Comparison of ENCODE assay signal across 12 mouse cellular contexts in the genomic region with DNA sequence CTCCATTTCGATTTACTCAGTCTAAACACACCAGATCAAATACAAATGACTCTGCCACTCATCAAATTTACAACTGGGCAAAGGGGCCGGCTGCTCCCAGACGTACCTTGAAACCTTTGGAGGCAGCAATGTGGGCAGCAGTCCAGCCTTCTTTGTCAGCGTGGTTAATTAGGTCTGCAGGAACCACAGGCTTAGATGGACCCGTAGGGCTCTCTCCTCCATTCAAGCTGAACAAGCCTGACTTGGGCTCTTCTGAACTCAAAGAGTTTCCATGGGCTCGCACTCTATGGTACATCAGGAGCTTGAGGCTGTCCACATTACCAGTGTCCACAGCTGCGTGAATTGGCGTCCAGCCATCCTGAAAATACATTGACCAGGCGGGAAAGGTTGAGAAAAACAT.
DNase-seq lines count a peak whose midpoint lies in the region; ATAC-seq and TF ChIP-seq lines count a peak whose summit lies in the region.
"Had no signal": no experiment of that assay in that cellular context is flagged by ENCODE, and none has a peak within 500 bp of the region (broad histone marks: within the 10 kb centered on the region; RNA-seq: fewer than 3 reads in every experiment).

No protein-coding gene starts in this region.

- ATAC-seq in kidney, embryonic 14.5 days (ENCODE audit: low FRiP score, low TSS enrichment), result peak; percentile 64; the same call in 1 of the 2 replicates
- ATAC-seq in midbrain, postnatal 0 days (ENCODE audit: low FRiP score), result no peak
- ATAC-seq in heart, embryonic 12.5 days (ENCODE audit: insufficient number of reproducible peaks, low FRiP score), result no peak

- H3K9me3 ChIP-seq in kidney, embryonic 14.5 days (ENCODE audit: control insufficient read depth, low read length), result no peaks in the 10 kb centered on the region
- H3K9me3 ChIP-seq in midbrain, postnatal 0 days (ENCODE audit: low read length), result no peaks in the 10 kb centered on the region
- no peaks in the 10 kb centered on the region for H3K9me3 ChIP-seq in heart, embryonic 12.5 days (replicated peaks)
- H3K9me3 ChIP-seq: heart, embryonic 13.5 days; hindbrain, embryonic 15.5 days; stomach, embryonic 15.5 days had no signal

- intact Hi-C loops in left cerebral cortex, postnatal 4 days (cut with DNase I), result loop anchor here (5.0 kb wide), 1 partner anchor 92 kb away; the partner anchor contains the start of gene Cttnbp2
- intact Hi-C loops in left cerebral cortex, adult 2 months (cut with DNase I), result no loop called here

- no peak overlapping the region for H3K4me2 ChIP-seq in kidney, embryonic 14.5 days (replicated peaks; ENCODE audit: low read depth, low read length)
- H3K4me2 ChIP-seq in midbrain, postnatal 0 days (ENCODE audit: low read depth, low read length, poor library complexity, severe bottlenecking), result no peak overlapping the region
- no peak overlapping the region for H3K4me2 ChIP-seq in heart, embryonic 12.5 days
- H3K4me2 ChIP-seq: heart, embryonic 13.5 days; hindbrain, embryonic 15.5 days; stomach, embryonic 15.5 days had no signal

- H3K27me3 ChIP-seq in kidney, embryonic 14.5 days (ENCODE audit: control insufficient read depth, insufficient read depth, low read length), result no peaks in the 10 kb centered on the region
- H3K27me3 ChIP-seq in midbrain, postnatal 0 days (ENCODE audit: insufficient read depth, low read length), result no peaks in the 10 kb centered on the region
- no peaks in the 10 kb centered on the region for H3K27me3 ChIP-seq in heart, embryonic 12.5 days (replicated peaks)
- H3K27me3 ChIP-seq: heart, embryonic 13.5 days; hindbrain, embryonic 15.5 days; stomach, embryonic 15.5 days had no signal

- 43% methylated on average over 9 of the region's 9 CpGs for WGBS in kidney, embryonic 14.5 days
- 62% methylated on average over 9 of the region's 9 CpGs for WGBS in midbrain, postnatal 0 days
- WGBS in heart, embryonic 12.5 days, result 81% methylated on average over 9 of the region's 9 CpGs

- H3K36me3 ChIP-seq in kidney, embryonic 14.5 days (ENCODE audit: control insufficient read depth, insufficient read depth, low read length), result no peaks in the 10 kb centered on the region
- peaks cover 10% of the 10 kb centered on the region; the same call in 1 of the 2 replicates for H3K36me3 ChIP-seq in midbrain, postnatal 0 days (ENCODE audit: insufficient read depth, low read length)
- peaks cover 10% of the 10 kb centered on the region for H3K36me3 ChIP-seq in heart, embryonic 12.5 days
- H3K36me3 ChIP-seq: stomach, embryonic 15.5 days had no signal

- no peak overlapping the region for H3K9ac ChIP-seq in kidney, embryonic 14.5 days (ENCODE audit: low read depth, low read length)
- no peak overlapping the region for H3K9ac ChIP-seq in midbrain, postnatal 0 days (replicated peaks; ENCODE audit: low read length, poor library complexity, severe bottlenecking)
- no peak overlapping the region for H3K9ac ChIP-seq in heart, embryonic 12.5 days
- H3K9ac ChIP-seq: heart, embryonic 13.5 days; hindbrain, embryonic 15.5 days; stomach, embryonic 15.5 days had no signal

- no peak overlapping the region for H3K27ac ChIP-seq in left cerebral cortex, adult 2 months
- no peak overlapping the region for H3K27ac ChIP-seq in kidney, embryonic 14.5 days (ENCODE audit: low read depth, low read length)
- H3K27ac ChIP-seq in midbrain, postnatal 0 days (ENCODE audit: low read depth, low read length), result no peak overlapping the region
- H3K27ac ChIP-seq in heart, embryonic 12.5 days (ENCODE audit: poor library complexity, severe bottlenecking), result no peak overlapping the region
- H3K27ac ChIP-seq: heart, embryonic 13.5 days; hindbrain, embryonic 15.5 days; stomach, embryonic 15.5 days had no signal

- H3K4me1 ChIP-seq in kidney, embryonic 14.5 days (ENCODE audit: control insufficient read depth, insufficient read depth, low read length), result peaks cover 5% of the 10 kb centered on the region; the same call in 1 of the 2 replicates
- no peaks in the 10 kb centered on the region for H3K4me1 ChIP-seq in midbrain, postnatal 0 days (ENCODE audit: insufficient read depth, low read length)
- no peaks in the 10 kb centered on the region for H3K4me1 ChIP-seq in heart, embryonic 12.5 days (replicated peaks)
- H3K4me1 ChIP-seq: hindbrain, embryonic 15.5 days; stomach, embryonic 15.5 days had no signal

- DNase-seq in left cerebral cortex, postnatal 4 days, result peak; percentile 65
- DNase-seq in left cerebral cortex, adult 2 months (ENCODE audit: extremely low spot score in 1 of 2, low spot score in 2 of 2), result no peak
- DNase-seq in cerebellum, postnatal 10 days, result peak; percentile 74 to 81
- peak; percentile 55 for DNase-seq in midbrain, postnatal 0 days (ENCODE audit: low spot score)
- no peak for DNase-seq in lung, postnatal 25 days (ENCODE audit: low spot score)
- DNase-seq: adrenal gland, postnatal 36 days; lung, postnatal 10 days had no signal

- no peak for TF ChIP-seq CTCF in left cerebral cortex, adult 2 months (IDR thresholded peaks at IDR 0.05)
- no peak for TF ChIP-seq CTCF in midbrain, postnatal 0 days (IDR thresholded peaks at IDR 0.05)

- H3K4me3 ChIP-seq in left cerebral cortex, adult 2 months, result no peak overlapping the region
- H3K4me3 ChIP-seq in kidney, embryonic 14.5 days (ENCODE audit: low read length), result no peak overlapping the region
- H3K4me3 ChIP-seq in midbrain, postnatal 0 days (ENCODE audit: low read depth, low read length), result no peak overlapping the region
- H3K4me3 ChIP-seq in heart, embryonic 12.5 days, result no peak overlapping the region
- H3K4me3 ChIP-seq: heart, embryonic 13.5 days; hindbrain, embryonic 15.5 days; stomach, embryonic 15.5 days had no signal

Comparison
In these comparisons a context has a peak if more than half of its experiments do, and no peak if none do; other contexts are left out.
1. DNase-seq: peak in left cerebral cortex, postnatal 4 days (single experiment), cerebellum, postnatal 10 days (2 of 2) and midbrain, postnatal 0 days (single experiment); none in left cerebral cortex, adult 2 months (0 of 2) and lung, postnatal 25 days (single experiment).